Mouse (Mus musculus) hindbrain, postnatal 0 days (tissue): ENCODE measurements around the gene Psmf1. TPM values are rescaled to one million over a fixed set of nuclear protein-coding genes. Genes with fewer than 3 reads are reported as not detected.

ENCODE experiments used
- ATAC-seq: fragments of 200-750 bp; cut with Nextera tagmentation; 2 replicates; pipeline ENCODE4 v1.8.0; 2017; ENCODE audit warnings: mild to moderate bottlenecking, moderate TSS enrichment, moderate library complexity
- DNase-seq: peaks from one replicate; pipeline ENCODE4 v3.0.0-alpha.2; 2015; ENCODE audit warnings: low spot score
- H3K27ac ChIP-seq: fragments of 300-500 bp; sonication (generic); 2 replicates; pipeline ENCODE4 v1.5.1; 2014; ENCODE audit warnings: mild to moderate bottlenecking
- H3K27me3 ChIP-seq: fragments of 300-500 bp; sonication (generic); 2 replicates; pipeline ENCODE4 v1.6.1; 2014; ENCODE audit warnings: low read length, mixed read lengths; ENCODE audit not compliant: insufficient read depth
- H3K36me3 ChIP-seq: fragments of 300-500 bp; sonication (generic); 2 replicates; pipeline ENCODE4 v1.6.1; 2014; ENCODE audit warnings: low read length, mixed read lengths; ENCODE audit not compliant: insufficient read depth
- H3K4me1 ChIP-seq: fragments of 300-500 bp; sonication (generic); 2 replicates; pipeline ENCODE4 v1.6.1; 2014; ENCODE audit warnings: antibody characterized with exemption, low read length, mixed read lengths; ENCODE audit not compliant: insufficient read depth
- H3K4me2 ChIP-seq: fragments of 300-500 bp; sonication (generic); 2 replicates; pipeline ENCODE4 v1.6.1; 2014; ENCODE audit warnings: low read depth, mild to moderate bottlenecking, low read length, moderate library complexity, mixed read lengths
- H3K4me3 ChIP-seq: fragments of 300-500 bp; sonication (generic); 2 replicates; pipeline ENCODE4 v1.5.1; 2014; ENCODE audit warnings: low read length
- H3K9ac ChIP-seq: fragments of 300-500 bp; sonication (generic); replicated peaks from 2 replicates; pipeline ENCODE4 v1.6.1; 2014; ENCODE audit warnings: mild to moderate bottlenecking, low read length, moderate library complexity, mixed read lengths
- H3K9me3 ChIP-seq: fragments of 300-500 bp; sonication (generic); 2 replicates; pipeline ENCODE4 v1.6.1; 2016; ENCODE audit warnings: low read length, mixed read lengths
- CTCF ChIP-seq: IDR thresholded peaks from 2 replicates; pipeline ENCODE4 v1.5.1; 2016; ENCODE audit warnings: antibody characterized with exemption, control low read depth, low read depth
- WGBS: fragments of 180-500 bp; shearing (Covaris S2); extraction: QIAGEN DNeasy Blood & Tissue Kit; methylation state at CpG from one replicate; pipeline ENCODE4 v1.1.7; 2014; 5-methylcytosine and 5-hydroxymethylcytosine counted together
- polyA plus RNA-seq: library from polyadenylated mRNA; unstranded; fragments of >200 nt; fragmentation: Nextera tagmentation; extraction: Ambion mirVana; gene quantifications from 2 replicates; pipeline ENCODE4 v1.2.1, GENCODE M21; 2015
- total RNA-seq: library from RNA; depleted of rRNA; stranded (reverse); fragments of >200 nt; gene quantifications from 2 replicates; pipeline ENCODE4 v1.2.3, GENCODE M21; 2014; rRNA removed

Gene Psmf1
- total and polyA plus RNA-seq, 2 experiments from 2014 or later = 63.5 to 68.6 TPM

DNA sequence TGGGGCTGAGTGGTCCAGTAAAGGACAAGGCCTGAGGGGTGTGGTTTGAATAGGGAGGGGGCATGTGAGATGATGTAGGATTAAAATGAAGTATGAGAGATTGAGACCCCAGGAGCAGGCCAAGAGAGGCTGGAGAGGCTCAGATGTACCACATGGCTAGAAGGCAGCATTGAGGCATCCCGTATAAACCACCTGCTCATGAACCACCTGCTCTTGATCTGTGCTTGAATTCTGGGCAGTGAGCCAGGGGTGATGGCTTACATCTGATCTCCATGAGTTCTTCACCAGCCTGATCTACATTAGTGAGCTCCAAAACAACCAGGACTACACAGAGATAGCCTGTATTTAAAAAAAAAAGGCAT lies 73.0 kb downstream of the Psmf1 start:
- Histone ChIP-seq H3K27me3 (no peaks in the 10 kb centered on the region), H3K4me3 (no peak overlapping the region), H3K36me3 (no peaks in the 10 kb centered on the region), H3K9ac (no peak overlapping the region), H3K27ac (no peak overlapping the region), H3K4me1 (no peaks in the 10 kb centered on the region), H3K9me3 (no peaks in the 10 kb centered on the region), H3K4me2 (no peak overlapping the region)
- 40% methylated on average over 1 of the region's 1 CpGs for WGBS
- peak; percentile 8 for DNase-seq
- TF ChIP-seq CTCF = no peak
- ATAC-seq = no peak; the same call in 1 of the 2 replicates

DNA sequence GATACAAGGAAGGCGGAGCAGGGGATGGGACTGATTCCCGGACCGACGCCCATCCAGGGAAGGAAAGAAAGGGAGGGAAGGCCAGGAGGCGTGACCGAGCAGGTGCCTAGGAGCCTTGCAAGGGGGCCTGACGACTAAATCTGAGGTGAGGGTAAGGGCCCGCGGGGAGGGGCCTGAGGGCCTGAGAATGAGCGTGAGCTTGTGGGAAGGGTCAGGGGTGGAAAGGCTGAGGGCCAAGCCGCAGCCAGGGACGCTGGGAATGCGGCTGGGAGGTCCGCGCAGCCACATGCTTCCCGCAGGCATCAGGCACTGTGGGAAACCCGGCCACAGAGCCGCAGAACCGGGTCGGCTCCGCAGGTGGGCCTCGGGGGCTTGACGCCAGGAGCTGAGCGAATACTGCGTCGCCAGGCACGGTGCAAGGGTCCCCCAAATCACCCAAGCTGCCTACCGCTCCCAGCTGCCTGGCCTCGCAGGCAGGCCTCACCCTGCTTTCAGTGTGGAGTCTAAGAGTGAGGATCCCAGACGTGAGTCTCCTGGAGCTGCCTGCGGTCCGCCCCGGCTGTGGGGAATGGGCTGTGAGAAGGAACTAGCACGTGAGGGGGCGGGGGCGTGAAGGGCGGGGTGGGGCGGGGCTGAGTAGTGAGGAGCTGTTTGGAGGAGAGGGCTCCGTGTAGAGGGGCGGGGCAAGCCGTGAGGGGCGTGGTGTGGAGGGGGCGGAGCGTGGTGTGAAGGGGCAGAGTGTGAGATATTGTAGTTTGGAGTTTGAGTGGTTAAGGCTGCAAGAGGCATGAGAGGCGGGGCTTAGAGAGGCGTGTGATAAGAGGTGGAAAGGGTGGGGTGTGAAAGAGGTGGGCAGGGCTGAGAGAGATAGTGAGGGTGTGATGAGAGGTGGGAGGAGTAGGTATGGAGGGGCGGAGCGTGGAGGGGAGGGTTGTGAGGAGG lies 73.7 kb downstream of the Psmf1 start:
- H3K4me3 ChIP-seq = peak overlapping the region; percentile 22
- WGBS = 41% methylated on average over 48 of the region's 48 CpGs
- H3K27ac ChIP-seq = no peak overlapping the region
- H3K4me1 ChIP-seq = no peaks in the 10 kb centered on the region
- ATAC-seq (peak; percentile 80), DNase-seq (no peak)
- no peaks in the 10 kb centered on the region for H3K36me3 ChIP-seq
- H3K27me3 ChIP-seq = no peaks in the 10 kb centered on the region
- no peaks in the 10 kb centered on the region for H3K9me3 ChIP-seq
- no peak for TF ChIP-seq CTCF
- no peak overlapping the region for H3K9ac ChIP-seq
- H3K4me2 ChIP-seq = peak overlapping the region; percentile 47

DNA sequence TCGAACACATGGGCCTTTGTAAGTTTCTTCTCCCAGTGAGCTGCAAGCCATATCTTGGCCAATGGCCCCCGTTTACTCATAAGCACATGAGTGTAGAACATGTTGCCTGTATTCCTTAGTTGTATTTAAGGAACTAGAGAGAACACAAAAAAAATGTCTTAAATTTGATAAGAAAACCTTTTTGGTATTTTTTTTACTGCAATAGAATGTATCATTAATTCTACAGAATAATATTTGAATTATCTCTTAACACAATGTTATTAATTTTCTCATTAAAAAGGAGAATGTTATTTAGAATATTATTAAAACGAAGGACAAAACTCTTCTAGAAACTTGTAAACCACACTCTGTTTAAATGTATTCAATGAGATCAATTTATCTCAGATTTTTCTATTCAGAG lies 75.6 kb downstream of the Psmf1 start, which contains the start of gene Rad21l:
Rad21l (minus strand) TSS at position 101 of the 400 bp plus-strand sequence.
- Histone ChIP-seq H3K27ac (no peak within 1 kb of the TSS), H3K4me2 (no peak within 1 kb of the TSS), H3K9ac (no peak within 1 kb of the TSS), H3K36me3 (no peaks in the 10 kb centered on the region), H3K4me1 (no peaks in the 10 kb centered on the region), H3K27me3 (no peaks in the 10 kb centered on the region), H3K4me3 (no peak within 1 kb of the TSS), H3K9me3 (no peaks in the 10 kb centered on the region)
- ATAC-seq = no peak
- WGBS = 83% methylated on average over 3 of the region's 3 CpGs
- TF ChIP-seq CTCF = no peak
- DNase-seq = no peak

Other genes starting within 250 kb of the Psmf1 start
- gene Fkbp1a, start 201.7 kb downstream of the Psmf1 start, total RNA-seq = 64.5 and 72.1 TPM in 2 replicates
- 624 and 631 TPM in 2 replicates for gene Fkbp1a, start 201.7 kb downstream of the Psmf1 start, polyA plus RNA-seq
- 0.42 and 0.72 TPM in 2 replicates for gene Sdcbp2, start 171.6 kb downstream of the Psmf1 start, total RNA-seq
- 1.3 and 1.4 TPM in 2 replicates for gene Sdcbp2, start 171.6 kb downstream of the Psmf1 start, polyA plus RNA-seq
- 86.8 and 90.5 TPM in 2 replicates for gene Snph, start 111.6 kb downstream of the Psmf1 start, total RNA-seq
- gene Snph, start 111.6 kb downstream of the Psmf1 start, polyA plus RNA-seq = 22.7 and 24.5 TPM in 2 replicates
- 0.11 and 0.58 TPM in 2 replicates for gene Rad21l, start 75.7 kb downstream of the Psmf1 start, total RNA-seq
- 0.25 and 0.28 TPM in 2 replicates for gene Rad21l, start 75.7 kb downstream of the Psmf1 start, polyA plus RNA-seq
- gene Tmem74b, start 42.2 kb downstream of the Psmf1 start, total RNA-seq = 27.3 and 35.8 TPM in 2 replicates
- 22.3 and 22.6 TPM in 2 replicates for gene Tmem74b, start 42.2 kb downstream of the Psmf1 start, polyA plus RNA-seq
- 0.16 and 0.22 TPM in 2 replicates for gene Rspo4, start 98.7 kb upstream of the Psmf1 start, total RNA-seq
- 0.33 and 0.51 TPM in 2 replicates for gene Rspo4, start 98.7 kb upstream of the Psmf1 start, polyA plus RNA-seq
- gene Angpt4, start 167.0 kb upstream of the Psmf1 start, total RNA-seq = 0.10 and 0.14 TPM in 2 replicates
- 0.28 and 0.29 TPM in 2 replicates for gene Angpt4, start 167.0 kb upstream of the Psmf1 start, polyA plus RNA-seq
- 25.4 and 27.3 TPM in 2 replicates for gene Fam110a, start 236.0 kb upstream of the Psmf1 start, total RNA-seq
- gene Fam110a, start 236.0 kb upstream of the Psmf1 start, polyA plus RNA-seq = 35.8 and 36.5 TPM in 2 replicates